Mouse (Mus musculus) testis, postnatal 14 days (tissue): ENCODE data around the gene Aven.

Experiments used
- DNase-seq: peaks from one replicate; pipeline ENCODE4 v3.0.0; 2021; ENCODE audit warnings: low spot score

The Aven gene

GRCm38 (mm10) chr2:112557453-112557852 is 64.7 kb downstream of the Aven start:
- DNase-seq: no peak

- DNase-seq: no peak
These were observed 68.8 kb downstream of the Aven start for GRCm38 (mm10) chr2:112561549-112561948.

- no peak for DNase-seq
These were observed 72.3 kb downstream of the Aven start for GRCm38 (mm10) chr2:112565060-112565459.

GRCm38 (mm10) chr2:112566290-112567085 is 73.7 kb downstream of the Aven start:
- no peak for DNase-seq

GRCm38 (mm10) chr2:112567786-112568185 is 75.0 kb downstream of the Aven start:
- no peak for DNase-seq

GRCm38 (mm10) chr2:112590985-112591384 is 98.2 kb downstream of the Aven start:
- DNase-seq: no peak

GRCm38 (mm10) chr2:112591451-112591871 is 98.7 kb downstream of the Aven start:
- DNase-seq: no peak

- DNase-seq: no peak
These were observed 100.6 kb downstream of the Aven start for GRCm38 (mm10) chr2:112593322-112593721.

- no peak for DNase-seq
These were observed 101.0 kb downstream of the Aven start for GRCm38 (mm10) chr2:112593781-112594180.

GRCm38 (mm10) chr2:112595807-112596206 is 103.0 kb downstream of the Aven start:
- DNase-seq: no peak

- no peak for DNase-seq
These were observed 103.7 kb downstream of the Aven start for GRCm38 (mm10) chr2:112596415-112596814.

- DNase-seq: no peak
These were observed 104.3 kb downstream of the Aven start for GRCm38 (mm10) chr2:112597064-112597463.

GRCm38 (mm10) chr2:112600222-112600621 is 107.5 kb downstream of the Aven start:
- no peak for DNase-seq

- DNase-seq: no peak
These were observed 109.7 kb downstream of the Aven start for GRCm38 (mm10) chr2:112602487-112602886.

- no peak for DNase-seq
These were observed 113.8 kb downstream of the Aven start for GRCm38 (mm10) chr2:112606536-112606935.

GRCm38 (mm10) chr2:112612628-112613027 is 119.9 kb downstream of the Aven start:
- no peak for DNase-seq

GRCm38 (mm10) chr2:112614375-112614774 is 121.6 kb downstream of the Aven start:
- DNase-seq: no peak

GRCm38 (mm10) chr2:112617206-112617605 is 124.4 kb downstream of the Aven start:
- DNase-seq: no peak

- no peak for DNase-seq
These were observed 132.4 kb downstream of the Aven start for GRCm38 (mm10) chr2:112625156-112625555.

- DNase-seq: no peak
These were observed 137.9 kb downstream of the Aven start for GRCm38 (mm10) chr2:112630669-112631068.

- DNase-seq: no peak
These were observed 139.8 kb downstream of the Aven start for GRCm38 (mm10) chr2:112632536-112632935.

GRCm38 (mm10) chr2:112637206-112637605 is 144.4 kb downstream of the Aven start:
- no peak for DNase-seq

- no peak for DNase-seq
These were observed 161.1 kb downstream of the Aven start for GRCm38 (mm10) chr2:112653836-112654235.

GRCm38 (mm10) chr2:112656131-112656530 is 163.4 kb downstream of the Aven start:
- DNase-seq: no peak
